Mouse (Mus musculus): ENCODE measurements at regions not wholly inside any gene's neighbourhood (a gene's known extent, or its start where the extent isn't known, plus 50 kb on each side); places are given as distances from the start of the nearest gene placed in this dataset.

- TF ChIP-seq RCOR1 (IDR thresholded peaks at IDR 0.05; ENCODE audit: low read depth, low read length) (no peak), POLR2A (IDR thresholded peaks at IDR 0.05; ENCODE audit: control insufficient read depth in 1 of 2, insufficient read depth in 1 of 2, low read depth in 1 of 2, low read length in 2 of 2, poor library complexity in 1 of 2) (no peak), CHD2 (IDR thresholded peaks at IDR 0.05; ENCODE audit: low read length) (no peak), CTCF (IDR thresholded peaks at IDR 0.05 in 2 of 3, conservative IDR thresholded peaks at IDR 0.05 in 1 of 3; ENCODE audit: control insufficient read depth in 1 of 3, insufficient read depth in 1 of 3, low read depth in 2 of 3, low read length in 3 of 3, poor library complexity in 1 of 3, severe bottlenecking in 1 of 3) (no peak), POLR2AphosphoS2 (IDR thresholded peaks at IDR 0.05; ENCODE audit: low read length) (no peak), MAX (IDR thresholded peaks at IDR 0.05; ENCODE audit: low read length) (no peak), GABPA (IDR thresholded peaks at IDR 0.05; ENCODE audit: low read depth, low read length) (no peak), SIN3A (IDR thresholded peaks at IDR 0.05; ENCODE audit: low read length) (no peak), GATA1 (IDR thresholded peaks at IDR 0.05; ENCODE audit: low read depth, low read length) (peak; percentile 15; the same call in 1 of the 2 replicates), USF1 (IDR thresholded peaks at IDR 0.05; ENCODE audit: low read depth, low read length) (no peak), UBTF (IDR thresholded peaks at IDR 0.05; ENCODE audit: borderline replicate concordance, insufficient read depth, low read depth, low read length) (no peak), USF2 (IDR thresholded peaks at IDR 0.05; ENCODE audit: borderline replicate concordance in 1 of 2, insufficient read depth in 1 of 2, low read depth in 1 of 2, low read length in 2 of 2) (no peak), NRF1 (IDR thresholded peaks at IDR 0.05; ENCODE audit: insufficient read depth, low read depth, low read length, poor library complexity, severe bottlenecking) (no peak), MXI1 (IDR thresholded peaks at IDR 0.05; ENCODE audit: low read depth, low read length) (no peak)
Measured at GRCm38 (mm10) chr3:22006651-22007050, 69.8 kb upstream of the Tbl1xr1 start.

All from MEL (cell line).